Mouse (Mus musculus): Measurements from ENCODE around the gene Cpm. TPM values are rescaled to one million over a fixed set of nuclear protein-coding genes. Genes with fewer than 3 reads are reported as not detected.
"Not testable (repeated sequence)": the region's sequence is repeated elsewhere in the genome, so short reads cannot be mapped to it uniquely, and the experiment has no call there.

Cpm gene
- polyA plus RNA-seq, 1 experiment from 2014 or later, result 32.8 TPM

DNA sequence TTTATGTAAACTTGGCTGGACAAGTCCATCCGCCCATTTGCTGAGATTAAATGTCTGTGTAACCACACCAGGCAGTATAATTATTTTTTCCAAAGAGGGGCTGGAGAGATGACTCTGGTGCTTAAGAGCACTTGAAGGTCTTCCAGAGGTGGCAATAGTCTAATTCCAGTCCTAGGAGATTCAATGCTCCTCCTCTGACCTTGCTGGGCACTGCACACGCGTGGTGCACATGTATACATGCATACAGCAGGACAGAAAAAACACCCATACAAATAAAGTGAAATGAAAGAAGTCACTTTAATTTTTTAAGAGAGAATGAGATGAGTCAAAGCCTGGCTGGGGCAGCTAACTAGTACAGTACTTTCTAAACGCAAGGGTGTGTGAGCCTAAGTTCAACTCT is 70.6 kb downstream of the Cpm start:
- Histone ChIP-seq H3K36me3 (ENCODE audit: control insufficient read depth, insufficient read depth) (peaks cover 85% of the 10 kb centered on the region), H3K4me2 (replicated peaks; ENCODE audit: low read depth) (no peak overlapping the region), H3K4me1 (replicated peaks; ENCODE audit: control insufficient read depth, insufficient read depth, low read length) (no peaks in the 10 kb centered on the region), H3K4me3 (ENCODE audit: low read depth, low read length) (no peak overlapping the region), H3K9me3 (ENCODE audit: control insufficient read depth) (no peaks in the 10 kb centered on the region), H3K9ac (ENCODE audit: low read depth, low read length) (no peak overlapping the region), H3K27ac (ENCODE audit: low read depth, low read length) (no peak overlapping the region), H3K27me3 (replicated peaks; ENCODE audit: control insufficient read depth, insufficient read depth, low read length) (no peaks in the 10 kb centered on the region)
- TF ChIP-seq CTCF (IDR thresholded peaks at IDR 0.05; ENCODE audit: low read depth), result no peak
- ATAC-seq, result no peak
- WGBS, result 95% methylated on average over 4 of the region's 4 CpGs

DNA sequence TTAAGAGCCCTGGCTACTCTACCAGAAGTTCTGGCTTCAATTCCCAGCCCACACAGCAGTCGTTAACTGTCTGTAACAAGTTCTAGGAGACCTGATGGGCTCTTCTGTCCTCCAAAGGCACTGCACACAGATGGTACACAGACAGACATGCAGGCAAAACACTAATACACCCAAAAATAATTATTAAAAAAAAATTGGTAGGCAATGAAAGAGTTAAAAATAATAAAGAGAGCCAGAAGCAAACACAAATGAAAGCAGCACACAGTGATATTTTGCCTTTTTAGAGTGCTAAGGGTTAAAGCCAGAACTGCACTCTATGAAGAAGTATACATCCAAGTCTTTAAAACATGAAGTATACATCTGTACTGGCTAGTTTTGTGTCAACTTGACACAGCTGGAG is 71.2 kb downstream of the Cpm start:
- H3K27ac ChIP-seq (ENCODE audit: low read depth, low read length), result no peak overlapping the region
- H3K4me1 ChIP-seq (replicated peaks; ENCODE audit: control insufficient read depth, insufficient read depth, low read length), result no peaks in the 10 kb centered on the region
- H3K9ac ChIP-seq (ENCODE audit: low read depth, low read length), result no peak overlapping the region
- no peak for ATAC-seq
- H3K4me2 ChIP-seq (replicated peaks; ENCODE audit: low read depth), result no peak overlapping the region
- 96% methylated on average over 1 of the region's 1 CpGs for WGBS
- H3K36me3 ChIP-seq (ENCODE audit: control insufficient read depth, insufficient read depth), result peaks cover 85% of the 10 kb centered on the region
- no peaks in the 10 kb centered on the region for H3K27me3 ChIP-seq (replicated peaks; ENCODE audit: control insufficient read depth, insufficient read depth, low read length)
- no peak overlapping the region for H3K4me3 ChIP-seq (ENCODE audit: low read depth, low read length)
- no peak for TF ChIP-seq CTCF (IDR thresholded peaks at IDR 0.05; ENCODE audit: low read depth)
- H3K9me3 ChIP-seq (ENCODE audit: control insufficient read depth), result no peaks in the 10 kb centered on the region

DNA sequence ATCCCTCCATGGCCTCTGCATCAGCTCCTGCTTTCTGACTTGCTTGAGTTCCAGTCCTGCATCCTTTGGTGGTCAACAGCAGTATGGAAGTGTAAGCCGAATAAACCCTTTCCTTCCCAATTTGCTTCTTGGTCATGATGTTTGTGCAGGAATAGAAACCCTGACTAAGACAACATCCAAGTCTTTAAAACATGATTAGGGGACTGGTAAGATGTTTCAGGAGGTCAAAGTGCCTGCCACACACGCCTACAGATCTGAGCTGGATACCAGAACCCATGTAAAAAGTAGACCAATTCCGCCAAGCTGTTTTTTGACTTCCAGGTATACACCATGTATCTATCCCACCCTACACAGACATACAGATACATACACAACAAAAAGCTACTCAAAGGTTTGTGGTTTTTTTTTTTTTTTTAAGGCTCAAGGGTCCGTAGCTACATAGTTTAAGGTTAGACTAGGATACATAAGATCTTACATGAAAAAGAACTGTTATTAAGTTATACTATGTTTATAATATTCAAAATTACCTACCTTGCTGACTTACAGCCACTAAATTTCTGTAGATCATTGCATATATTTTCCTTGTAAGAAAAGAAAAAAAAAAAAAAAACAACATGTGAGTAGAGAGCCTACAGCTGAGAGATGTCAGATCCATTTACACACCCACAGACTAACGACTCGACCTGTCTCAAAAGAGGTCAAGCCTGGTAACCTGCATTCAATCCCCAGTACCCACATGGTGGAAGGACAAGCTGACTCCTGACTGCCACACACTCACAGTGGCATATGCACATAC is 71.9 kb downstream of the Cpm start:
- Histone ChIP-seq H3K36me3 (ENCODE audit: control insufficient read depth, insufficient read depth) (peaks cover 82% of the 10 kb centered on the region), H3K4me2 (replicated peaks; ENCODE audit: low read depth) (no peak overlapping the region), H3K27ac (ENCODE audit: low read depth, low read length) (no peak overlapping the region), H3K4me3 (ENCODE audit: low read depth, low read length) (no peak overlapping the region), H3K27me3 (replicated peaks; ENCODE audit: control insufficient read depth, insufficient read depth, low read length) (no peaks in the 10 kb centered on the region), H3K9ac (ENCODE audit: low read depth, low read length) (no peak overlapping the region), H3K9me3 (ENCODE audit: control insufficient read depth) (no peaks in the 10 kb centered on the region), H3K4me1 (replicated peaks; ENCODE audit: control insufficient read depth, insufficient read depth, low read length) (no peaks in the 10 kb centered on the region)
- ATAC-seq, result no peak
- WGBS, result 86% methylated on average over 6 of the region's 6 CpGs
- no peak for TF ChIP-seq CTCF (IDR thresholded peaks at IDR 0.05; ENCODE audit: low read depth)

DNA sequence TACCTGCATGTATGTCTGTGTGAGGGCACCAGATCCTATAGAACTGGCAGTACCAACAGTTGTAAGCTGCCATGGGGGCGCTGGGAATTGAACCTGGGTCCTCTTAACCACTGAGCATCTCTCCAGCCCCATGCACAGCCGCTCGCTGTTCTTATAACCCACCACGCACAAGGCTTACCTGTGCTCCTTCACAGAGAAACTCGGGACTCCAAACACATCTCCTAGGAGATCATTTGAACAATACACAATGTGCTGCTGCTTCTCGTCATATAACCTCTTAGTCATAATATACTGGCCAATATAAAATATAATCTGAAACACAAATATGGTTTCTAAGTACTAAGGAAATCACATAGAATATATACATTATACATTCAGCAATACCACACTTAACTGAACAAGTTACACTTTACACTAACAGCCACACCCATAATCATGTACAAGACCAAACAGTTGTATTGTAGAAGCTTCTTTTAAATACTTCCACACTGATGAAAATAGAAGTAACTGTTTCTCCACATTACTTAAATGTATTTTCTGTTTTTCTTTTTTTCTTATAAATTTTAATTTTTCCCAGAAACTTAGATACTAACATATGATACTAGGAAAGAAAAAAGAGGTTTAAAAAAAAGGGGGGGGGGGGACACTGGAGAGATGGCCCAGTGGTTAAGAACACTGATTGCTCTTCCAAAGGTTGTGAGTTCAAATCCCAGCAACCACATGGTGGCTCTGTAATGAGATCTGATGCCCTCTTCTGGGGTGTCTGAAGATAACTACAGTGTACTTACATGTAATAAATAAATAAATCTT is 72.9 kb downstream of the Cpm start:
- TF ChIP-seq CTCF (IDR thresholded peaks at IDR 0.05; ENCODE audit: low read depth), result no peak
- Histone ChIP-seq H3K9me3 (ENCODE audit: control insufficient read depth) (no peaks in the 10 kb centered on the region), H3K4me1 (replicated peaks; ENCODE audit: control insufficient read depth, insufficient read depth, low read length) (no peaks in the 10 kb centered on the region), H3K27me3 (replicated peaks; ENCODE audit: control insufficient read depth, insufficient read depth, low read length) (no peaks in the 10 kb centered on the region), H3K4me3 (ENCODE audit: low read depth, low read length) (no peak overlapping the region), H3K4me2 (replicated peaks; ENCODE audit: low read depth) (no peak overlapping the region), H3K27ac (ENCODE audit: low read depth, low read length) (no peak overlapping the region), H3K36me3 (ENCODE audit: control insufficient read depth, insufficient read depth) (peaks cover 82% of the 10 kb centered on the region), H3K9ac (ENCODE audit: low read depth, low read length) (no peak overlapping the region)
- 89% methylated on average over 6 of the region's 6 CpGs for WGBS
- no peak for ATAC-seq

DNA sequence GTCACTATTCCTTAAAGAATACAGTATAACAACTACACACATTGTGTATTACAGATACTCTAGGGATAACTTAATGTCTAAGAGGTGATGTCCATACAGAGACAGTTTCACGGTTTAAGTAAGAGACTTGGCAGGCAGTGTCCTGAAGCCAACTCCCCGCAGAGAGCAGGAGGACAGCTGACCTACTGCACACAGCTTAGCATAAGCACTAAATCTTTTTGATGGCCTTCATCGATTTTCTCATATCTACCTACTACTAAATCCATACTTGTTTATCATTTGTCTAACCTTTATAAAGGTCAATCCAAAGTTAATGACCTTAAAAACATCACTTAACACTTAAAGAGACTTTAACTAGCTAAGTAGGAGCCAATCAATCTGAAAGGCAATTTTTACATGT is 74.2 kb downstream of the Cpm start:
- WGBS, result 68% methylated on average over 3 of the region's 3 CpGs
- H3K36me3 ChIP-seq (ENCODE audit: control insufficient read depth, insufficient read depth), result peaks cover 75% of the 10 kb centered on the region
- no peak overlapping the region for H3K9ac ChIP-seq (ENCODE audit: low read depth, low read length)
- no peak for ATAC-seq
- no peaks in the 10 kb centered on the region for H3K27me3 ChIP-seq (replicated peaks; ENCODE audit: control insufficient read depth, insufficient read depth, low read length)
- H3K9me3 ChIP-seq (ENCODE audit: control insufficient read depth), result no peaks in the 10 kb centered on the region
- TF ChIP-seq CTCF (IDR thresholded peaks at IDR 0.05; ENCODE audit: low read depth), result no peak
- H3K4me1 ChIP-seq (replicated peaks; ENCODE audit: control insufficient read depth, insufficient read depth, low read length), result no peaks in the 10 kb centered on the region
- H3K27ac ChIP-seq (ENCODE audit: low read depth, low read length), result no peak overlapping the region
- no peak overlapping the region for H3K4me2 ChIP-seq (replicated peaks; ENCODE audit: low read depth)
- H3K4me3 ChIP-seq (ENCODE audit: low read depth, low read length), result no peak overlapping the region

DNA sequence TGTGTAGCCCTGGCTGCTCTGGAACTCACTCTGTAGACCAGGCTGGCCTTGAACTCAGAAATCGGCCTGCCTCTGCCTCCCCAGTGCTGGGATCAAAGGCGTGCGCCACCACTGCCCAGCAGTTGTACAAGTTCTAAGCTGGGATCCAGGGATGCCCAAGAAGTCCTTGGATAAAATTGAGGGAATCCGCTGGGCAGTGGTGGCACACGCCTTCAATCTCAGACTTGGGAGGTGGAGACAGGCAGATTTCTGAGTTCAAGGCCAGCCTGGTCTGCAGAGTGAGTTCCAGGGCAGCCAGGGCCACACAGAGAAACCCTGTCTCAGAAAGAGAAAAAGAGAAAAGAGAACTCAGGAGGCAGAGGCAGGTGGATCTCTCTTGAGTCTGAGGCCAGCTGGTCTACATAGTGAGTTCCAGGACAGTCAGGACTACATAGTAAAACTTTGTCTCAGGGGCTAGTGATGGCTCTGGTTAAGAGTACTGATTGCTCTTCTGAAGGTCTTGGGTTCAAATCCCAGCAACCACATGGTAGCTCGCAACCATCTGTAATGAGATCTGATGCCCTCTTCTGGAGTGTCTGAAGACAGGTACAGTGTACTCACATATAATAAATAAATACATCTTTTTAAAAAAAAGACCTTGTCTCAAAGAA is 75.1 kb downstream of the Cpm start:
- not testable (repeated sequence) for H3K27me3 ChIP-seq (replicated peaks; ENCODE audit: control insufficient read depth, insufficient read depth, low read length); ATAC-seq; H3K4me2 ChIP-seq (replicated peaks; ENCODE audit: low read depth); H3K9ac ChIP-seq (ENCODE audit: low read depth, low read length); H3K9me3 ChIP-seq (ENCODE audit: control insufficient read depth); H3K27ac ChIP-seq (ENCODE audit: low read depth, low read length); H3K4me1 ChIP-seq (replicated peaks; ENCODE audit: control insufficient read depth, insufficient read depth, low read length); H3K4me3 ChIP-seq (ENCODE audit: low read depth, low read length)
- peaks cover 66% of the 10 kb centered on the region for H3K36me3 ChIP-seq (ENCODE audit: control insufficient read depth, insufficient read depth)
- WGBS, result 97% methylated on average over 6 of the region's 6 CpGs

Measured in intestine, postnatal 0 days (tissue).